Mouse (Mus musculus) testis, adult 2 months (tissue): ENCODE results near the gene Arhgap32.

Experiments used
- CTCF ChIP-seq: fragments of 200-500 bp; IDR thresholded peaks from 2 replicates; pipeline ENCODE4 v1.5.1; 2012; ENCODE audit warnings: low read depth, mild to moderate bottlenecking, inconsistent platforms, low read length, moderate library complexity; ENCODE audit not compliant: control insufficient read depth, insufficient read depth, insufficient replicate concordance
- POLR2A ChIP-seq: fragments of 200-500 bp; IDR thresholded peaks from 2 replicates; pipeline ENCODE4 v1.6.1; 2012; ENCODE audit warnings: low read depth, mild to moderate bottlenecking, inconsistent platforms, low read length, moderate library complexity; ENCODE audit not compliant: control insufficient read depth

DNA sequence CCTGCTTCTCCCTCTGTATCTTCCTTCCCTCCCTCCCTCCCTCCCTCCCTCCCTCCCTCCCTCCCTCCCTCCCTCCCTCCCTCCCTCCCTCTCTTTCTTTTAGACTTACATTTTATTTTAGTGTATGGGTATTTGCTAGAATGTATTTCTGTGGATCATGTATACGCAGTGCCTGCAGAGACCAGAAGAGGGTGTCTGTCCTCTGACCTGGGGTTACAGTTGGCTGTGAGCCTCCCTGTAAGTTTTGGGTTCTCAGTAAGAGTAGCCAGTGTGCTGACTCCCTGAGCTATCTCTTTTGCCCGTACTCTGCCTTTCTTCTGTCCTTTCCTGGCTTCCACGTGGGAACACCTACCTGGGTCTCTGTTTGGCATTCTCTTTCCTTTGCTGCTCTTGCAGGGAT lies 27.1 kb upstream of the Arhgap32 start:
- TF ChIP-seq CTCF: no peak
- TF ChIP-seq POLR2A: no peak
